Mouse (Mus musculus): ENCODE measurements at regions not wholly inside any gene's neighbourhood (a gene's known extent, or its start where the extent isn't known, plus 50 kb on each side); places are given as distances from the start of the nearest gene placed in this dataset.

- DNase-seq (ENCODE audit: extremely low read depth, insufficient read length, low spot score) = peak; percentile 14
These were observed 65.7 kb downstream of the Polr2m start for GRCm38 (mm10) chr9:71420064-71420463.

- DNase-seq (ENCODE audit: extremely low read depth, insufficient read length, low spot score) = no peak
These were observed 67.2 kb downstream of the Polr2m start for GRCm38 (mm10) chr9:71418531-71418930.

GRCm38 (mm10) chr9:71417248-71417647 is 68.5 kb downstream of the Polr2m start:
- no peak for DNase-seq (ENCODE audit: extremely low read depth, insufficient read length, low spot score)

GRCm38 (mm10) chr9:71411171-71411570 is 74.6 kb downstream of the Polr2m start:
- DNase-seq (ENCODE audit: extremely low read depth, insufficient read length, low spot score) = peak; percentile 57

- DNase-seq (ENCODE audit: extremely low read depth, insufficient read length, low spot score) = no peak
These were observed 75.8 kb downstream of the Polr2m start for GRCm38 (mm10) chr9:71409925-71410324.

GRCm38 (mm10) chr9:71408946-71409345 is 76.8 kb downstream of the Polr2m start:
- DNase-seq (ENCODE audit: extremely low read depth, insufficient read length, low spot score) = no peak

- no peak for DNase-seq (ENCODE audit: extremely low read depth, insufficient read length, low spot score)
These were observed 81.2 kb downstream of the Polr2m start for GRCm38 (mm10) chr9:71404396-71405135.

- peak; percentile 15 for DNase-seq (ENCODE audit: extremely low read depth, insufficient read length, low spot score)
These were observed 84.1 kb downstream of the Polr2m start for GRCm38 (mm10) chr9:71401667-71402066.

- DNase-seq (ENCODE audit: extremely low read depth, insufficient read length, low spot score) = no peak
These were observed 86.4 kb downstream of the Polr2m start for GRCm38 (mm10) chr9:71399346-71399745.

- no peak for DNase-seq (ENCODE audit: extremely low read depth, insufficient read length, low spot score)
These were observed 89.0 kb downstream of the Polr2m start for GRCm38 (mm10) chr9:71396784-71397183.

- no peak for DNase-seq (ENCODE audit: extremely low read depth, insufficient read length, low spot score)
These were observed 95.5 kb downstream of the Polr2m start for GRCm38 (mm10) chr9:71390221-71390620.

GRCm38 (mm10) chr9:71387426-71387825 is 98.3 kb downstream of the Polr2m start:
- DNase-seq (ENCODE audit: extremely low read depth, insufficient read length, low spot score) = peak; percentile 36

- no peak for DNase-seq (ENCODE audit: extremely low read depth, insufficient read length, low spot score)
These were observed 101.8 kb downstream of the Polr2m start for GRCm38 (mm10) chr9:71383901-71384300.

GRCm38 (mm10) chr9:71379731-71380250 is 105.9 kb downstream of the Polr2m start:
- DNase-seq (ENCODE audit: extremely low read depth, insufficient read length, low spot score) = no peak

GRCm38 (mm10) chr9:71369760-71370159 is 116.0 kb downstream of the Polr2m start:
- no peak for DNase-seq (ENCODE audit: extremely low read depth, insufficient read length, low spot score)

- no peak for DNase-seq (ENCODE audit: extremely low read depth, insufficient read length, low spot score)
These were observed 116.5 kb downstream of the Polr2m start for GRCm38 (mm10) chr9:71369202-71369601.

GRCm38 (mm10) chr9:71366573-71366972 is 119.2 kb downstream of the Polr2m start:
- DNase-seq (ENCODE audit: extremely low read depth, insufficient read length, low spot score) = no peak

- DNase-seq (ENCODE audit: extremely low read depth, insufficient read length, low spot score) = no peak
These were observed 120.5 kb downstream of the Polr2m start for GRCm38 (mm10) chr9:71365177-71365738.

GRCm38 (mm10) chr9:71364047-71364665 is 121.6 kb downstream of the Polr2m start:
- no peak for DNase-seq (ENCODE audit: extremely low read depth, insufficient read length, low spot score)

GRCm38 (mm10) chr9:71362401-71362800 is 123.3 kb downstream of the Polr2m start:
- no peak for DNase-seq (ENCODE audit: extremely low read depth, insufficient read length, low spot score)

- no peak for DNase-seq (ENCODE audit: extremely low read depth, insufficient read length, low spot score)
These were observed 123.8 kb downstream of the Polr2m start for GRCm38 (mm10) chr9:71361961-71362360.

GRCm38 (mm10) chr9:71361311-71361710 is 124.4 kb downstream of the Polr2m start:
- DNase-seq (ENCODE audit: extremely low read depth, insufficient read length, low spot score) = no peak
